Mouse (Mus musculus): ENCODE measurements around the gene Tpbgl. TPM values are rescaled to one million over a fixed set of nuclear protein-coding genes. Genes with fewer than 3 reads are reported as not detected.

Tpbgl gene
- polyA plus RNA-seq, 1 experiment from 2014 or later = 1.7 TPM

GRCm38 (mm10) chr7:99663507-99664220 lies 36.8 kb upstream of the Tpbgl start:
- no peak overlapping the region for H3K4me3 ChIP-seq
- H3K36me3 ChIP-seq = no peaks in the 10 kb centered on the region

GRCm38 (mm10) chr7:99662311-99662710 lies 35.4 kb upstream of the Tpbgl start:
- no peak for ATAC-seq (ENCODE audit: extremely low read depth, insufficient number of reproducible peaks, low FRiP score, low TSS enrichment)
- no peak overlapping the region for H3K27ac ChIP-seq (replicated peaks)
- peaks cover 63% of the 10 kb centered on the region for H3K27me3 ChIP-seq (replicated peaks)
- no peak overlapping the region for H3K4me3 ChIP-seq
- no peaks in the 10 kb centered on the region for H3K9me3 ChIP-seq
- no peak overlapping the region for H3K9ac ChIP-seq
- 42% methylated on average over 2 of the region's 2 CpGs for WGBS
- H3K36me3 ChIP-seq = no peaks in the 10 kb centered on the region
- peaks cover 20% of the 10 kb centered on the region for H3K4me1 ChIP-seq
- no peak overlapping the region for H3K4me2 ChIP-seq

More at GRCm38 (mm10) chr7:99663507-99664220, 36.8 kb upstream of the Tpbgl start:
- no peak for ATAC-seq (ENCODE audit: extremely low read depth, insufficient number of reproducible peaks, low FRiP score, low TSS enrichment)
- Histone ChIP-seq H3K9ac (no peak overlapping the region), H3K9me3 (no peaks in the 10 kb centered on the region), H3K27ac (replicated peaks) (no peak overlapping the region), H3K4me1 (peaks cover 22% of the 10 kb centered on the region), H3K27me3 (replicated peaks) (peaks cover 62% of the 10 kb centered on the region), H3K4me2 (no peak overlapping the region)
- 83% methylated on average over 9 of the region's 9 CpGs for WGBS

GRCm38 (mm10) chr7:99661571-99662230 lies 34.8 kb upstream of the Tpbgl start:
- H3K4me3 ChIP-seq = no peak overlapping the region
- 48% methylated on average over 14 of the region's 14 CpGs for WGBS
- no peak overlapping the region for H3K27ac ChIP-seq (replicated peaks)
- H3K4me1 ChIP-seq = peaks cover 20% of the 10 kb centered on the region
- ATAC-seq (ENCODE audit: extremely low read depth, insufficient number of reproducible peaks, low FRiP score, low TSS enrichment) = no peak
- no peaks in the 10 kb centered on the region for H3K36me3 ChIP-seq
- H3K4me2 ChIP-seq = no peak overlapping the region
- no peaks in the 10 kb centered on the region for H3K9me3 ChIP-seq
- peaks cover 63% of the 10 kb centered on the region for H3K27me3 ChIP-seq (replicated peaks)
- no peak overlapping the region for H3K9ac ChIP-seq

GRCm38 (mm10) chr7:99661071-99661470 lies 34.2 kb upstream of the Tpbgl start:
- Histone ChIP-seq H3K27ac (replicated peaks) (no peak overlapping the region), H3K4me3 (no peak overlapping the region), H3K36me3 (no peaks in the 10 kb centered on the region), H3K4me1 (peaks cover 20% of the 10 kb centered on the region), H3K4me2 (no peak overlapping the region), H3K9me3 (no peaks in the 10 kb centered on the region), H3K9ac (no peak overlapping the region), H3K27me3 (replicated peaks) (peaks cover 68% of the 10 kb centered on the region)
- ATAC-seq (ENCODE audit: extremely low read depth, insufficient number of reproducible peaks, low FRiP score, low TSS enrichment) = no peak
- WGBS = 91% methylated on average over 9 of the region's 9 CpGs

GRCm38 (mm10) chr7:99659379-99660029 lies 32.6 kb upstream of the Tpbgl start:
- Histone ChIP-seq H3K9me3 (no peaks in the 10 kb centered on the region), H3K4me3 (no peak overlapping the region), H3K27ac (replicated peaks) (no peak overlapping the region), H3K27me3 (replicated peaks) (peaks cover 75% of the 10 kb centered on the region), H3K4me2 (no peak overlapping the region), H3K36me3 (no peaks in the 10 kb centered on the region), H3K4me1 (peaks cover 9% of the 10 kb centered on the region), H3K9ac (no peak overlapping the region)
- no peak for ATAC-seq (ENCODE audit: extremely low read depth, insufficient number of reproducible peaks, low FRiP score, low TSS enrichment)
- 45% methylated on average over 12 of the region's 12 CpGs for WGBS

GRCm38 (mm10) chr7:99654244-99654643 lies 27.3 kb upstream of the Tpbgl start:
- Histone ChIP-seq H3K4me3 (no peak overlapping the region), H3K36me3 (no peaks in the 10 kb centered on the region), H3K9me3 (no peaks in the 10 kb centered on the region), H3K27me3 (replicated peaks) (peaks cover 70% of the 10 kb centered on the region), H3K4me1 (no peaks in the 10 kb centered on the region), H3K27ac (replicated peaks) (no peak overlapping the region), H3K4me2 (no peak overlapping the region), H3K9ac (no peak overlapping the region)
- WGBS = 46% methylated on average over 11 of the region's 11 CpGs
- no peak for ATAC-seq (ENCODE audit: extremely low read depth, insufficient number of reproducible peaks, low FRiP score, low TSS enrichment)

- WGBS = 55% methylated on average over 4 of the region's 4 CpGs
- peaks cover 41% of the 10 kb centered on the region for H3K27me3 ChIP-seq (replicated peaks)
- no peak for ATAC-seq (ENCODE audit: extremely low read depth, insufficient number of reproducible peaks, low FRiP score, low TSS enrichment)
- no peak overlapping the region for H3K4me3 ChIP-seq
- H3K27ac ChIP-seq (replicated peaks) = no peak overlapping the region
- no peak overlapping the region for H3K4me2 ChIP-seq
- H3K4me1 ChIP-seq = peaks cover 3% of the 10 kb centered on the region; the same call in 1 of the 2 replicates
- no peaks in the 10 kb centered on the region for H3K9me3 ChIP-seq
- H3K36me3 ChIP-seq = no peaks in the 10 kb centered on the region
- no peak overlapping the region for H3K9ac ChIP-seq
Measured at GRCm38 (mm10) chr7:99649585-99649984, 22.7 kb upstream of the Tpbgl start.

GRCm38 (mm10) chr7:99648623-99649022 lies 21.7 kb upstream of the Tpbgl start:
- WGBS = under 1% methylated on average over 6 of the region's 6 CpGs
- Histone ChIP-seq H3K27me3 (replicated peaks) (peaks cover 40% of the 10 kb centered on the region), H3K4me2 (no peak overlapping the region), H3K9me3 (no peaks in the 10 kb centered on the region), H3K4me3 (no peak overlapping the region), H3K36me3 (no peaks in the 10 kb centered on the region), H3K9ac (no peak overlapping the region), H3K27ac (replicated peaks) (no peak overlapping the region), H3K4me1 (peaks cover 3% of the 10 kb centered on the region; the same call in 1 of the 2 replicates)
- no peak for ATAC-seq (ENCODE audit: extremely low read depth, insufficient number of reproducible peaks, low FRiP score, low TSS enrichment)

- Histone ChIP-seq H3K9ac (no peak overlapping the region), H3K4me1 (peaks cover 18% of the 10 kb centered on the region), H3K4me2 (no peak overlapping the region), H3K27ac (replicated peaks) (no peak overlapping the region), H3K4me3 (no peak overlapping the region), H3K9me3 (no peaks in the 10 kb centered on the region), H3K36me3 (no peaks in the 10 kb centered on the region), H3K27me3 (replicated peaks) (peaks cover 40% of the 10 kb centered on the region)
- no peak for ATAC-seq (ENCODE audit: extremely low read depth, insufficient number of reproducible peaks, low FRiP score, low TSS enrichment)
- 80% methylated on average over 7 of the region's 7 CpGs for WGBS
Measured at GRCm38 (mm10) chr7:99644701-99645100, 17.8 kb upstream of the Tpbgl start.

GRCm38 (mm10) chr7:99642078-99642477 lies 15.2 kb upstream of the Tpbgl start:
- Histone ChIP-seq H3K9ac (no peak overlapping the region), H3K27ac (replicated peaks) (no peak overlapping the region), H3K27me3 (replicated peaks) (peaks cover 45% of the 10 kb centered on the region), H3K36me3 (no peaks in the 10 kb centered on the region), H3K9me3 (no peaks in the 10 kb centered on the region), H3K4me2 (no peak overlapping the region), H3K4me1 (peaks cover 14% of the 10 kb centered on the region), H3K4me3 (no peak overlapping the region)
- no peak for ATAC-seq (ENCODE audit: extremely low read depth, insufficient number of reproducible peaks, low FRiP score, low TSS enrichment)
- 7% methylated on average over 3 of the region's 3 CpGs for WGBS

- 31% methylated on average over 4 of the region's 4 CpGs for WGBS
- Histone ChIP-seq H3K4me2 (no peak overlapping the region), H3K4me3 (no peak overlapping the region), H3K9me3 (no peaks in the 10 kb centered on the region), H3K27me3 (replicated peaks) (peaks cover 47% of the 10 kb centered on the region), H3K9ac (no peak overlapping the region), H3K36me3 (no peaks in the 10 kb centered on the region), H3K4me1 (peaks cover 14% of the 10 kb centered on the region), H3K27ac (replicated peaks) (no peak overlapping the region)
- no peak for ATAC-seq (ENCODE audit: extremely low read depth, insufficient number of reproducible peaks, low FRiP score, low TSS enrichment)
Measured at GRCm38 (mm10) chr7:99641245-99641644, 14.3 kb upstream of the Tpbgl start.

Measured in heart, embryonic 13.5 days (tissue).